Mouse (Mus musculus): ENCODE measurements at regions not wholly inside any gene's neighbourhood (a gene's known extent, or its start where the extent isn't known, plus 50 kb on each side); places are given as distances from the start of the nearest gene placed in this dataset.

DNA sequence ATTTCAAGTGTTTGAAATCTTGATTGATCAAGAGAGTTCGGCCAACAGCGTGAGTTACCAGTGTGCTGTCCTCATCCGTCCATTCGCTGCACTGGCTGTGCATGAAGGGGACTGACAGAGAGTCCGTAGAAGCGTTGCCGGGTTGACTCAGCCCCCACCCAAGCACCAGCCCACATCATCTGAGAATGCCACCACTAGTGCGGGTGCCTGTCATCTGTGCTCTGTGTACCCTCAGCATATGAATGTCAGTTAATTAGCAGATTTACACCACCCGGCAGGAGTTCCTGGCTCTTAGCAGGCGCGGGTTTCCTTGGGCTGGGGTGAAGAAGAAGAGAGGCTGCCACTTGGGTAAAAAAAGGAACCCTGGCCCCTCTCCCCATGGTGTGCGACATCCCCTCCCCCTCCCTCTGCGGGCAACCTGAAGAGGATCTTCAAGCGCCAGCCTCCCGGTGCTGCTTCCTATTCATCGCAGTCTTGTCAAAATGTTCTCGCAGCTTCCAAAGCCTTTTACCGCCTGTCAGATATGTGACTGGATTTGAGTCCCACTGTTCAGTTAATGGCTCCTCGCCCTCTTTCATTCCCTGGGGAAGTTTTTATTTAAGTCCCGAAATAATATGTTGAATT, 309.2 kb upstream of the Zdhhc25 start:
- TF ChIP-seq CTCF (conservative IDR thresholded peaks at IDR 0.05; ENCODE audit: low read length) (no peak), POU5F1 (IDR thresholded peaks at IDR 0.05; ENCODE audit: borderline replicate concordance, low read length) (no peak), NANOG (IDR thresholded peaks at IDR 0.05; ENCODE audit: borderline replicate concordance, low read length) (no peak)
